Mouse (Mus musculus) heart, adult 2 months (tissue): Measurements from ENCODE around the gene Ubqln3. TPM values are rescaled to one million over a fixed set of nuclear protein-coding genes. Genes with fewer than 3 reads are reported as not detected.

Experiments
- DNase-seq, 2 experiments: peaks; one replicate each; pipeline ENCODE4 v3.0.0; 2021
- H3K27ac ChIP-seq: fragments of 200-600 bp; 2 replicates; pipeline ENCODE4 v1.8.1; 2022
- H3K27me3 ChIP-seq: fragments of 200-500 bp; 2 replicates; pipeline ENCODE4 v1.6.1; 2012; ENCODE audit warnings: mild to moderate bottlenecking, low read length, inconsistent platforms, mixed read lengths; ENCODE audit not compliant: control insufficient read depth, insufficient read depth
- H3K36me3 ChIP-seq: fragments of 200-500 bp; 2 replicates; pipeline ENCODE4 v1.6.1; 2012; ENCODE audit warnings: low read length, inconsistent platforms; ENCODE audit not compliant: control insufficient read depth, insufficient read depth
- H3K4me1 ChIP-seq: fragments of 200-500 bp; 2 replicates; pipeline ENCODE4 v1.6.1; 2011; ENCODE audit warnings: low read length; ENCODE audit not compliant: control insufficient read depth, insufficient read depth
- H3K4me3 ChIP-seq: fragments of 200-600 bp; 2 replicates; pipeline ENCODE4 v1.8.1; 2022
- H3K79me2 ChIP-seq: fragments of 200-500 bp; replicated peaks from 2 replicates; pipeline ENCODE4 v1.6.1; 2012; ENCODE audit warnings: mild to moderate bottlenecking, inconsistent platforms, low read length, moderate library complexity, mixed read lengths; ENCODE audit not compliant: control insufficient read depth, insufficient read depth
- H3K9ac ChIP-seq: fragments of 200-500 bp; 2 replicates; pipeline ENCODE4 v1.6.1; 2012; ENCODE audit warnings: low read depth, mild to moderate bottlenecking, control low read depth, inconsistent platforms, low read length, mixed read lengths
- CTCF ChIP-seq: fragments of 200-600 bp; IDR thresholded peaks from 2 replicates; pipeline ENCODE4 v1.8.1; 2022; ENCODE audit warnings: antibody characterized with exemption, mild to moderate bottlenecking, moderate library complexity
- EP300 ChIP-seq: fragments of 200-500 bp; IDR thresholded peaks from 2 replicates; pipeline ENCODE4 v1.6.1; 2011; ENCODE audit warnings: low read depth, low read length, control low read depth; ENCODE audit not compliant: insufficient read depth
- POLR2A ChIP-seq: fragments of 200-500 bp; IDR thresholded peaks from 2 replicates; pipeline ENCODE4 v1.6.1; 2011; ENCODE audit warnings: mild to moderate bottlenecking, low read depth, low read length, control low read depth; ENCODE audit not compliant: insufficient read depth
- WGBS: fragments of 180-500 bp; shearing (Covaris S2); methylation state at CpG from one replicate; pipeline ENCODE4 v1.1.7; 2018; 5-methylcytosine and 5-hydroxymethylcytosine counted together
- intact Hi-C: fragments of 180-260 bp; cut with DNase I; formaldehyde crosslinking; loops from one replicate; pipeline ENCODE4 v1.15.1; 2025
- long read RNA-seq: library from polyadenylated mRNA; stranded (forward); transcript quantifications from one replicate; pipeline ENCODE4 v2.0.0, GENCODE M21; 2021
- polyA plus RNA-seq: library from polyadenylated mRNA; depleted of rRNA; stranded (reverse); fragments of >200 nt; gene quantifications from 2 replicates; pipeline ENCODE4 v1.2.3, GENCODE M21; 2012; rRNA removed
- total RNA-seq, 2 experiments: library from RNA; stranded (reverse); gene quantifications; 2 replicates each; pipeline ENCODE4 v1.2.3; 2021

Ubqln3 gene
- total RNA-seq (not detected), polyA plus RNA-seq (0.18 TPM in 2 replicates)
- long read RNA-seq, result 0 reads

DNA sequence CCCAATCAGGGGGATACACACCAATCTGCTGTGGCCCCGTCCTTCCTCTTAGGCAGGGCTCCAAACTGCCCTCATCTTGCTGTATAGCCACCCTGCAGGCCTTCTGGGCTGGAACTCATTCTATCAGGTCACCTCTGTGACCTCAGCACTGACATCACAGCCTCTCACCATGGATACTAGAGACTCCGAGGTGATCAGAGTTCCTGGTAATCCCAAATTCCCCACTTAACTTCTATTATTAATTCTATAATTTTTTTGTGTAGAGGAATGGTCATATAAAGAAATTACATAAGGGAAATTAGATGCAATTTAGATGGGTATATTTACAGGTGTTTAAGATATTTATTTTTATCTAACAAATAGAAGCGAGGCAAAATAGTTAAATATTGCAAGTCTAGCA is at the start of gene Ubqln3:
TSS of gene Ubqln3 (minus strand) at position 101 of the 400 bp plus-strand sequence.
- WGBS, result 62% methylated on average over 3 of the region's 3 CpGs
- no peak within 1 kb of the TSS for H3K27ac ChIP-seq
- TF ChIP-seq POLR2A (no peak), EP300 (no peak), CTCF (no peak)

DNA sequence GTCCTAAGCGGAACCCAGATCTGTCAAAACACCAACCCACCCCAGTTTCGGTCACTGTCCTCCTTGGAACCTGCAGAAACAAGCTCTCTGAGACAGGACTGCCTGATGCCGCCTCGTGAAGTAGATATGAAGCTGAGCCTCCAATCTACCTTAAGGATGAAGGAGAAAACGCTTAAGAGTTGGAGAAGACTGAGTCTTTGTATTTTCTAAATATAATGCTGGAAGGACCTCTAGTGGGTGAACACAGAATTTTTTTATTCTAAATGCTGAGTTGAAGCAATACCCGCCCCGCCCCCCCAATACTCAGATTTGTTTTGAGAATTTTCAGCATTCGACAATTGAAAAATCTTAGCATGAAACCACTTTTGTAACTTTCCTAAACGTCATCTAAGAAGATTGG is 48.2 kb upstream of the Ubqln3 start:
- no peak overlapping the region for H3K9ac ChIP-seq
- intact Hi-C loops, result no loop called here
- H3K27ac ChIP-seq, result no peak overlapping the region
- no peak for TF ChIP-seq EP300
- no peak for TF ChIP-seq POLR2A
- TF ChIP-seq CTCF, result no peak
- H3K27me3 ChIP-seq, result no peaks in the 10 kb centered on the region
- no peaks in the 10 kb centered on the region for H3K79me2 ChIP-seq
- no peaks in the 10 kb centered on the region for H3K36me3 ChIP-seq
- WGBS, result 52% methylated on average over 9 of the region's 9 CpGs
- H3K4me1 ChIP-seq, result no peaks in the 10 kb centered on the region
- no peak overlapping the region for H3K4me3 ChIP-seq
- DNase-seq, result no peak

More for the DNA sequence above, at the start of gene Ubqln3:
- DNase-seq, result no peak
- Histone ChIP-seq H3K36me3 (no peaks in the 10 kb centered on the region), H3K4me1 (no peaks in the 10 kb centered on the region), H3K9ac (no peak within 1 kb of the TSS), H3K79me2 (no peaks in the 10 kb centered on the region), H3K4me3 (no peak within 1 kb of the TSS), H3K27me3 (no peaks in the 10 kb centered on the region)
- intact Hi-C loops, result no loop called here

GRCm38 (mm10) chr7:104183292-104183691 is 40.2 kb upstream of the Ubqln3 start, which contains the start of gene Olfr648:
TSS of gene Olfr648 (minus strand) at chr7:104183392.
- no peak within 1 kb of the TSS for H3K27ac ChIP-seq
- WGBS, result 84% methylated on average over 2 of the region's 2 CpGs
- no peak for TF ChIP-seq POLR2A
- no peak for TF ChIP-seq CTCF
- no peak for TF ChIP-seq EP300
- no peaks in the 10 kb centered on the region for H3K27me3 ChIP-seq
- H3K4me3 ChIP-seq, result no peak within 1 kb of the TSS
- no peak within 1 kb of the TSS for H3K9ac ChIP-seq
- no peak for DNase-seq
- intact Hi-C loops, result no loop called here
- H3K4me1 ChIP-seq, result no peaks in the 10 kb centered on the region
- no peaks in the 10 kb centered on the region for H3K79me2 ChIP-seq
- H3K36me3 ChIP-seq, result no peaks in the 10 kb centered on the region

DNA sequence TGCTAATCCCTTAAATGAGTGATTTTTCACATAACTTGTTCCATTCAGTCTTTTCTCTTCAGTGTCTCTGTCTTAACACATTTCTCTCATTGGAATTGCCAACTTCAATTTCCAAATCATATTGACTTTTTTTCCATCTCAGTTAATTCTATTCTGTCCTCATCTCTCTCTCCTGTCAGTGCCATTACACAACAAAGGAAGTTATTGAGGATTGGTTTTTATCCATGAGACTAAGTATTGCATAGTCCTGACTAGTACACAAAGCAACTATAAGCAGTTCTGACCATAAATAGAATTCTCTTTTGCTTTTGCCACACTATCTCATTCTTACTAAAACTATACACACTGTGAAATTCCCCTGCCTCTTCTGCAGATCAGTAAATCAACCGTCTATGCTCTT is 36.0 kb upstream of the Ubqln3 start:
- no peaks in the 10 kb centered on the region for H3K36me3 ChIP-seq
- TF ChIP-seq POLR2A (no peak), CTCF (no peak), EP300 (no peak)
- intact Hi-C loops, result no loop called here
- no peaks in the 10 kb centered on the region for H3K27me3 ChIP-seq
- no peak for DNase-seq
- no peak overlapping the region for H3K4me3 ChIP-seq
- no peak overlapping the region for H3K27ac ChIP-seq
- no peaks in the 10 kb centered on the region for H3K4me1 ChIP-seq
- no peak overlapping the region for H3K9ac ChIP-seq
- no peaks in the 10 kb centered on the region for H3K79me2 ChIP-seq
- WGBS, result 67% methylated on average over 1 of the region's 1 CpGs

GRCm38 (mm10) chr7:104178422-104179054 is 35.5 kb upstream of the Ubqln3 start:
- intact Hi-C loops, result no loop called here
- TF ChIP-seq POLR2A (no peak), CTCF (no peak), EP300 (no peak)
- Histone ChIP-seq H3K27ac (no peak overlapping the region), H3K79me2 (no peaks in the 10 kb centered on the region), H3K4me1 (no peaks in the 10 kb centered on the region), H3K36me3 (no peaks in the 10 kb centered on the region), H3K27me3 (no peaks in the 10 kb centered on the region), H3K4me3 (no peak overlapping the region), H3K9ac (no peak overlapping the region)
- 58% methylated on average over 5 of the region's 5 CpGs for WGBS
- no peak for DNase-seq

- Histone ChIP-seq H3K4me3 (no peak overlapping the region), H3K79me2 (no peaks in the 10 kb centered on the region), H3K4me1 (no peaks in the 10 kb centered on the region), H3K27me3 (no peaks in the 10 kb centered on the region), H3K9ac (no peak overlapping the region), H3K27ac (no peak overlapping the region), H3K36me3 (no peaks in the 10 kb centered on the region)
- intact Hi-C loops, result no loop called here
- 48% methylated on average over 1 of the region's 1 CpGs for whole genome bisulfite sequencing
- no peak for DNase-seq
- TF ChIP-seq CTCF, result no peak
- no peak for TF ChIP-seq POLR2A
- TF ChIP-seq EP300, result no peak
These were observed 32.0 kb upstream of the Ubqln3 start for GRCm38 (mm10) chr7:104175085-104175484.
